Mouse (Mus musculus) liver, embryonic 16.5 days (tissue): ENCODE results near the gene Lrrc1. TPM values are rescaled to one million over a fixed set of nuclear protein-coding genes. Genes with fewer than 3 reads are reported as not detected.

Experiments used
- ATAC-seq: fragments of 200-750 bp; cut with Nextera tagmentation; 2 replicates; pipeline ENCODE4 v1.8.0; 2017; ENCODE audit warnings: low read depth, mild to moderate bottlenecking, moderate number of reproducible peaks, moderate library complexity
- H3K27ac ChIP-seq: fragments of 300-500 bp; sonication (generic); 2 replicates; pipeline ENCODE4 v1.5.1; 2014; ENCODE audit warnings: mild to moderate bottlenecking, low read length
- H3K27me3 ChIP-seq: fragments of 300-500 bp; sonication (generic); 2 replicates; pipeline ENCODE4 v1.6.1; 2014; ENCODE audit warnings: low read depth, low read length, mixed read lengths; ENCODE audit not compliant: control insufficient read depth, insufficient read depth
- H3K36me3 ChIP-seq: fragments of 300-500 bp; sonication (generic); 2 replicates; pipeline ENCODE4 v1.6.1; 2014; ENCODE audit warnings: mild to moderate bottlenecking; ENCODE audit not compliant: control insufficient read depth, insufficient read depth
- H3K4me1 ChIP-seq: fragments of 300-500 bp; sonication (generic); 2 replicates; pipeline ENCODE4 v1.6.1; 2014; ENCODE audit warnings: low read depth, low read length, mixed read lengths; ENCODE audit not compliant: control insufficient read depth
- H3K4me2 ChIP-seq: fragments of 300-500 bp; sonication (generic); 2 replicates; pipeline ENCODE4 v1.6.1; 2014; ENCODE audit warnings: low read depth, low read length, mixed read lengths
- H3K4me3 ChIP-seq: fragments of 300-500 bp; sonication (generic); 2 replicates; pipeline ENCODE4 v1.5.1; 2014; ENCODE audit warnings: low read depth, mild to moderate bottlenecking, low read length
- H3K9ac ChIP-seq: fragments of 300-500 bp; sonication (generic); 2 replicates; pipeline ENCODE4 v1.6.1; 2014; ENCODE audit warnings: low read depth, low read length
- H3K9me3 ChIP-seq: fragments of 300-500 bp; sonication (generic); replicated peaks from 2 replicates; pipeline ENCODE4 v1.6.1; 2016; ENCODE audit warnings: low read length; ENCODE audit not compliant: control insufficient read depth
- WGBS: fragments of 180-500 bp; shearing (Covaris S2); extraction: QIAGEN DNeasy Blood & Tissue Kit; methylation state at CpG from one replicate; pipeline ENCODE4 v1.1.7; 2014; ENCODE audit not compliant: insufficient replicate concordance; 5-methylcytosine and 5-hydroxymethylcytosine counted together
- polyA plus RNA-seq: library from polyadenylated mRNA; unstranded; fragments of >200 nt; fragmentation: Nextera tagmentation; extraction: Ambion mirVana; gene quantifications from 2 replicates; pipeline ENCODE4 v1.2.1, GENCODE M21; 2015

Lrrc1 gene
- polyA plus RNA-seq, 1 experiment from 2014 or later: 3.3 TPM

GRCm38 (mm10) chr9:77516782-77517364 is 27.8 kb downstream of the Lrrc1 start:
- 64% methylated on average over 7 of the region's 7 CpGs for WGBS

DNA sequence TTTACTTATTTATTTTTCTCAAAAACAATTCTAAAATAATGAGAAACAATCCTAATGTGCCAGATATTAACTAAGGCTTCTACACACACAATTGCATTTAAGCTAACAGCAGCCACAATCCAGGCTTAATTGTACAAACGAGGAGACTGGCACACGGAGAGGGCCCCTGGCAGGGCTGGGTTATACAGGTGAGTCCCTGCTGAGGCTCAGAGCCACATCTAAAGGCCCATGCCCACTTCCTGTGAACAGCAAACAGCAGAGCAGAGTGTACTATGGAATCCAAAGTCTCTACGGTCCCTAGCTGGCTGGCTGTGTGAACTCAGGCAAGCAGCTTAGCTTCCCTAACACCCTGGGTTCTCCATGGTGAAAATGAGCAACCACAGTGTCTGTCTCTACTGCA is 30.8 kb downstream of the Lrrc1 start:
- Histone ChIP-seq H3K4me3 (no peak overlapping the region), H3K4me1 (no peaks in the 10 kb centered on the region; the same call in 1 of the 2 replicates), H3K27me3 (no peaks in the 10 kb centered on the region), H3K9me3 (no peaks in the 10 kb centered on the region), H3K27ac (no peak overlapping the region), H3K36me3 (no peaks in the 10 kb centered on the region), H3K4me2 (no peak overlapping the region), H3K9ac (no peak overlapping the region)
- no peak for ATAC-seq
- 63% methylated on average over 3 of the region's 3 CpGs for WGBS

More at GRCm38 (mm10) chr9:77516782-77517364, 27.8 kb downstream of the Lrrc1 start:
- ATAC-seq: no peak
- Histone ChIP-seq H3K4me1 (no peaks in the 10 kb centered on the region; the same call in 1 of the 2 replicates), H3K4me3 (no peak overlapping the region), H3K9ac (no peak overlapping the region), H3K27ac (no peak overlapping the region), H3K36me3 (no peaks in the 10 kb centered on the region), H3K27me3 (no peaks in the 10 kb centered on the region), H3K9me3 (no peaks in the 10 kb centered on the region), H3K4me2 (no peak overlapping the region)

DNA sequence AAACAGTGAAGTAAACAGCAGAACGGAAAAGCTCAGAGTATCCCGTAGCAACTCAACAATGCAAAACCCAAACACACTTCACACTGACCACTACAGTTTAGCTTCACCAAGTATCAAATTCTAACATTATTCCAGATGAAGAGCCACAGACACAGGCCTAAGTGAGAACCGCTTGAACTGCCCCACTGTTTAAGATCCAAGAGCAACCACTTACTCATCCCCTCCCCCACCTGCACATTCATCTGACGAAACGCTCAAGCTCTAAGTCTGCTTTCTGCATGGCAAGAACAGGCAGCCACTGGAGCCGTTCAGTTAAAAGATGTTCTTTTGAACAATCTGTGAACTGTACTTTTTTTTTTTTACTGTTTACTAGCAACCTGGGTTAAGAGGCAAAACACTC is 32.5 kb downstream of the Lrrc1 start:
- H3K27ac ChIP-seq: no peak overlapping the region
- H3K4me2 ChIP-seq: no peak overlapping the region
- H3K36me3 ChIP-seq: no peaks in the 10 kb centered on the region
- 63% methylated on average over 6 of the region's 6 CpGs for WGBS
- H3K9me3 ChIP-seq: no peaks in the 10 kb centered on the region
- H3K27me3 ChIP-seq: no peaks in the 10 kb centered on the region
- H3K9ac ChIP-seq: no peak overlapping the region
- H3K4me3 ChIP-seq: no peak overlapping the region
- no peak for ATAC-seq
- no peaks in the 10 kb centered on the region for H3K4me1 ChIP-seq

DNA sequence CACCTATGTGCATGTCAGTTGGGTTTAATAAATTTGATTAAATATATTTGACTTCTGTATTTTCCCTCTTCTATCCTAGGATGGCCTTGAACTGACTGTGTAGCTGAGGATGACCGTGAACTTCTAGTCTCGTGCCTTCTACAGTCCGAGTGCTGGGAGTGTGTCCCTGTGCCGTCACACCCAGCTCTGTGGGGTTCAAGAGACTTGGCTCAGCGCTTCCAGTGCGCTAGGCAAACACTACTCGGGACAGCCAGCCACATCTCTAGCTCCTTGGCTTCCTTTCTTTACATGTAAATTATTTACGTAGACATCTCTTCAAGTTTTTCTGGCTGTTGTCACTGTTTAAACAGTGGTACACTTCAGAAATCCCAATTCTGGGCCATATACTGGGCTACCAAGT is 34.1 kb downstream of the Lrrc1 start:
- H3K9ac ChIP-seq: no peak overlapping the region
- H3K27ac ChIP-seq: no peak overlapping the region
- WGBS: 71% methylated on average over 8 of the region's 8 CpGs
- H3K4me3 ChIP-seq: no peak overlapping the region
- ATAC-seq: no peak
- no peaks in the 10 kb centered on the region for H3K36me3 ChIP-seq
- H3K27me3 ChIP-seq: no peaks in the 10 kb centered on the region
- no peak overlapping the region for H3K4me2 ChIP-seq
- no peaks in the 10 kb centered on the region for H3K9me3 ChIP-seq
- no peaks in the 10 kb centered on the region for H3K4me1 ChIP-seq

GRCm38 (mm10) chr9:77507743-77508394 is 36.8 kb downstream of the Lrrc1 start:
- Histone ChIP-seq H3K9me3 (no peaks in the 10 kb centered on the region), H3K4me3 (no peak overlapping the region), H3K36me3 (no peaks in the 10 kb centered on the region), H3K4me1 (no peaks in the 10 kb centered on the region), H3K9ac (no peak overlapping the region), H3K27me3 (no peaks in the 10 kb centered on the region), H3K4me2 (no peak overlapping the region), H3K27ac (no peak overlapping the region)
- no peak for ATAC-seq
- 61% methylated on average over 3 of the region's 3 CpGs for WGBS

- H3K9me3 ChIP-seq: no peaks in the 10 kb centered on the region
- WGBS: 61% methylated on average over 14 of the region's 14 CpGs
- no peak overlapping the region for H3K9ac ChIP-seq
- no peaks in the 10 kb centered on the region for H3K27me3 ChIP-seq
- no peak overlapping the region for H3K4me3 ChIP-seq
- ATAC-seq: no peak
- H3K4me2 ChIP-seq: no peak overlapping the region
- H3K36me3 ChIP-seq: no peaks in the 10 kb centered on the region
- H3K27ac ChIP-seq: no peak overlapping the region
- H3K4me1 ChIP-seq: no peaks in the 10 kb centered on the region
Measured at GRCm38 (mm10) chr9:77502548-77503438, 41.9 kb downstream of the Lrrc1 start.

- no peak overlapping the region for H3K4me3 ChIP-seq
- 69% methylated on average over 6 of the region's 6 CpGs for WGBS
- no peak overlapping the region for H3K4me2 ChIP-seq
- no peaks in the 10 kb centered on the region for H3K36me3 ChIP-seq
- no peak for ATAC-seq
- no peak overlapping the region for H3K9ac ChIP-seq
- H3K27me3 ChIP-seq: no peaks in the 10 kb centered on the region
- no peaks in the 10 kb centered on the region for H3K4me1 ChIP-seq
- H3K9me3 ChIP-seq: no peaks in the 10 kb centered on the region
- H3K27ac ChIP-seq: no peak overlapping the region
Measured at GRCm38 (mm10) chr9:77502171-77502547, 42.5 kb downstream of the Lrrc1 start.

DNA sequence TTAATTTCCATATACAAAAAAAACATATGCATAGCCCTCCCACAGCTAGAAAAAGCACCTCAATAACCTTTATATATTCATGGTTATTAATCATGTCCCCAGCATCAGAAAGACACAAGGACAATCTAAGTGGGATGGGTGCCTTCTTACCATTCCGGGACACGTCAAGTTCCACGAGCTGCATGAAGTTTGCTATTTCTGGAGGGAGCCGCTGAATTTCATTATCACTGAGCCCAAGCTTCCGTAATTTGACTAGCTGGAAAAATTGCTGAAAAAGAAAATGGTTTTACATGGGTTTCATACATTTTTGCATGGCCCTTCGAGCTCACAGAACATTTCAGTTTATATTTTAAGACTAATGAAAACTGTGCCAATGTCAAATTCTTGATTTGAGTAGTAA is 45.6 kb downstream of the Lrrc1 start:
- no peak for ATAC-seq
- H3K9ac ChIP-seq: no peak overlapping the region
- H3K4me2 ChIP-seq: no peak overlapping the region
- no peaks in the 10 kb centered on the region for H3K27me3 ChIP-seq
- 71% methylated on average over 6 of the region's 6 CpGs for WGBS
- no peaks in the 10 kb centered on the region for H3K9me3 ChIP-seq
- no peaks in the 10 kb centered on the region for H3K4me1 ChIP-seq
- no peak overlapping the region for H3K4me3 ChIP-seq
- H3K27ac ChIP-seq: no peak overlapping the region
- H3K36me3 ChIP-seq: no peaks in the 10 kb centered on the region

DNA sequence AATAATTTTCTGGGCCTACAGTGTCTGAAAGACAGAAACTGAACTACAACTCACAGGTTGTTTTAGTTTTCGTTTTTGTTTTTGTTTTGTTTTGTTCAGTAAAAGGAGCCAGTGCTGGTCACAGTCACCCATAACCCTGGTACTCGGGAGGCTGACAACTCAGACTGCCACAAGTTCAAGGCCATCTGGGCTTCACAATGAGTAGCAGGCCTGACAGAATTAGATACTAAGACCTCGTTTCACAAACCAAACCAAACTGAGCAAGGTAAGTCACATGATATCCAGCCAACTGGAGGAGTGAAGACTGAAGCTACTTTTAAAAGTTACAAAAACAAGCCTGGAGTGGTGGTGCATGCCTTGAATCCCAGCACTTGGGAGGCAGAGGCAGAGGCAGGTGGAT is 46.3 kb downstream of the Lrrc1 start:
- no peak for ATAC-seq
- Histone ChIP-seq H3K27me3 (no peaks in the 10 kb centered on the region), H3K9me3 (no peaks in the 10 kb centered on the region), H3K9ac (no peak overlapping the region), H3K4me2 (no peak overlapping the region), H3K27ac (no peak overlapping the region), H3K4me3 (no peak overlapping the region), H3K36me3 (no peaks in the 10 kb centered on the region), H3K4me1 (no peaks in the 10 kb centered on the region)
- WGBS: 39% methylated on average over 3 of the region's 3 CpGs
